Mouse (Mus musculus): Measurements from ENCODE around the gene Olfr1282.
"Not testable (repeated sequence)": the region's sequence is repeated elsewhere in the genome, so short reads cannot be mapped to it uniquely, and the experiment has no call there.

Olfr1282 gene

GRCm38 (mm10) chr2:111335976-111336375, at the start of gene Olfr1282:
Olfr1282 (minus strand) TSS chr2:111336076.
- no peak for DNase-seq (ENCODE audit: low spot score in 2 of 2)

GRCm38 (mm10) chr2:111375222-111375621, 39.3 kb upstream of the Olfr1282 start, which contains the start of gene Olfr1284:
Olfr1284 (plus strand) TSS chr2:111375522.
- DNase-seq (ENCODE audit: low spot score in 2 of 2): no peak

- DNase-seq (ENCODE audit: low spot score in 2 of 2): no peak
These were observed 30.6 kb upstream of the Olfr1282 start, which contains the start of gene Olfr1283 for GRCm38 (mm10) chr2:111366490-111366889. Olfr1283 (plus strand) TSS chr2:111366790.

GRCm38 (mm10) chr2:111333721-111334120, 2.2 kb downstream of the Olfr1282 start:
- not testable (repeated sequence) for DNase-seq (ENCODE audit: low spot score in 2 of 2)

GRCm38 (mm10) chr2:111326220-111326619, 9.7 kb downstream of the Olfr1282 start, which contains the start of gene Olfr1281:
Olfr1281 (plus strand) TSS chr2:111326520.
- DNase-seq (ENCODE audit: low spot score in 2 of 2): no peak

- no peak for DNase-seq (ENCODE audit: low spot score in 2 of 2)
These were observed 22.2 kb downstream of the Olfr1282 start, which contains the start of gene Olfr1280 for GRCm38 (mm10) chr2:111313717-111314116. Olfr1280 (plus strand) TSS chr2:111314017.

- DNase-seq (ENCODE audit: low spot score in 2 of 2): no peak
These were observed 35.5 kb downstream of the Olfr1282 start, which contains the start of gene Olfr1279 for GRCm38 (mm10) chr2:111300374-111300773. Olfr1279 (plus strand) TSS chr2:111300635.

- no peak for DNase-seq (ENCODE audit: low spot score in 2 of 2)
These were observed 37.3 kb downstream of the Olfr1282 start for GRCm38 (mm10) chr2:111298541-111298940.

- no peak for DNase-seq (ENCODE audit: low spot score in 2 of 2)
These were observed 46.0 kb downstream of the Olfr1282 start, which contains the start of gene Olfr1278 for GRCm38 (mm10) chr2:111289836-111290235. Olfr1278 (plus strand) TSS chr2:111290136.
